Comparison of ENCODE assay signal across 15 mouse cellular contexts in the genomic region with DNA sequence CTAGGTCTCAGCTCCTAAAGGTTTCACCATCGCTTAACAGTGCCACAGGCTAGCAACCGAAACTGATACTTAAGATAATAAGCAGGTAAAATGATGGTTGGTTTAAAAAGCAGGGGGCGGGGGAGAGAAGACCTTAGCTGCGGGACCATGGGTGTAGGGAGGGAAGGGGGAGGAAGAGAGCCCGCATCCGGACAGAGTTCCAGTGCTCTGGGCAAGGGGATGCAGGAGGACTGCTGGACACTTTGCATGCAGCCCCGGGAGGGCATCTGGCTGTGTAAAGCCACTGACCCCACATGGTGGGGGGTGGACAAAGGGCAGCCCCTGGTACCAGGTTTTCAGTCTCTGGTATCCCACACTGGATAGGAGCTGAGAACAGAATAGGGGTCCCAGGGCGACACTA.
"Had no signal": no experiment of that assay in that cellular context is flagged by ENCODE, and none has a peak within 500 bp of the region (broad histone marks: within the 10 kb centered on the region; RNA-seq: fewer than 3 reads in every experiment).

No protein-coding gene starts in this region.

- H3K9ac ChIP-seq: kidney, embryonic 15.5 days; liver, embryonic 13.5 days; neural tube, embryonic 13.5 days had no signal

- H3K4me2 ChIP-seq: kidney, embryonic 15.5 days; liver, embryonic 13.5 days; neural tube, embryonic 13.5 days had no signal

- H3K4me1 ChIP-seq: kidney, embryonic 15.5 days; liver, embryonic 13.5 days; neural tube, embryonic 13.5 days had no signal

- H3K9me3 ChIP-seq: kidney, embryonic 15.5 days; liver, embryonic 13.5 days; neural tube, embryonic 13.5 days had no signal

- H3K4me3 ChIP-seq: kidney, embryonic 15.5 days; left cerebral cortex, adult 2 months; liver, embryonic 13.5 days; neural tube, embryonic 13.5 days had no signal

- DNase-seq: kidney, adult 11 months; kidney, adult 8-10 months; kidney, postnatal 10 days; kidney, postnatal 36 days; layer of hippocampus, postnatal 36 days; liver, embryonic 13.5 days; lung, adult 2 months; lung, postnatal 14 days; lung, postnatal 4 days; thymus, adult 18-20 months; thymus, postnatal 14 days; thymus, postnatal 4 days had no signal

- H3K27me3 ChIP-seq: kidney, embryonic 15.5 days; liver, embryonic 13.5 days; neural tube, embryonic 13.5 days had no signal

- H3K27ac ChIP-seq: kidney, embryonic 15.5 days; left cerebral cortex, adult 2 months; liver, embryonic 13.5 days; neural tube, embryonic 13.5 days had no signal
